Mouse (Mus musculus) yolk sac, embryonic 10.5 days (tissue): ENCODE measurements around the gene Vmn2r5.
"Not testable (repeated sequence)": the region's sequence is repeated elsewhere in the genome, so short reads cannot be mapped to it uniquely, and the experiment has no call there.

Experiments
- DNase-seq: peaks from one replicate; pipeline ENCODE4 v3.0.0-alpha.2; 2017; ENCODE audit warnings: low spot score

Vmn2r5 gene

DNA sequence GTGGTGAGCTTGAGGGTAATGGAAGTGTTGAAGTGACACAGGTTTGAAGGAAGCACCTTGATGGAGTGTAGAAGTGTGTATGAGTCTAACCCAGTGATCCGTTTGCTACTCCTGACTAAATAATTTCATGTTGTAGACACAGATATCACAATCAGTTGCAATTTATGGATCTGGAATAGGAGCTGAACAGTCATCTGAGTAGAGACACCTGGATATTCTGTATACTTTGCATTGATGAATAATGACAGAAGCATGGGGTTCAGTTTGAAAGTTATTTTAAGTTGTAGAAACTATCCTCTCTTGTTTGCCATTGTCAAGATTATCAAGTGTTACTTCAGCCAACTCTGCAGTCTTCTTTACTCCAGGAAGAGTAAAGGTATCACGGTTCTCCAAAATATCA lies at the start of gene Vmn2r5:
TSS of gene Vmn2r5 (minus strand) at position 101 of the 400 bp plus-strand sequence.
- DNase-seq: not testable (repeated sequence)

- DNase-seq: not testable (repeated sequence)
Measured at GRCm38 (mm10) chr3:64523585-64523984, 13.9 kb upstream of the Vmn2r5 start.
